Mouse (Mus musculus) stomach, postnatal 0 days (tissue): ENCODE data around the gene Ccdc88b. TPM values are rescaled to one million over a fixed set of nuclear protein-coding genes. Genes with fewer than 3 reads are reported as not detected.

Experiments used
- ATAC-seq: fragments of 200-750 bp; cut with Nextera tagmentation; 2 replicates; pipeline ENCODE4 v1.8.0; 2017; ENCODE audit not compliant: low FRiP score, low TSS enrichment
- DNase-seq: peaks from one replicate; pipeline ENCODE4 v3.0.0-alpha.2; 2016; ENCODE audit warnings: low spot score
- H3K27ac ChIP-seq: fragments of 300-500 bp; sonication (generic); replicated peaks from 2 replicates; pipeline ENCODE4 v1.5.1; 2014; ENCODE audit warnings: mild to moderate bottlenecking, control low read depth
- H3K27me3 ChIP-seq: fragments of 300-500 bp; sonication (generic); 2 replicates; pipeline ENCODE4 v1.6.1; 2014; ENCODE audit warnings: low read length; ENCODE audit not compliant: control insufficient read depth, insufficient read depth
- H3K36me3 ChIP-seq: fragments of 300-500 bp; sonication (generic); 2 replicates; pipeline ENCODE4 v1.6.1; 2014; ENCODE audit warnings: low read length, mixed read lengths; ENCODE audit not compliant: control insufficient read depth, insufficient read depth
- H3K4me1 ChIP-seq: fragments of 300-500 bp; sonication (generic); replicated peaks from 2 replicates; pipeline ENCODE4 v1.6.1; 2014; ENCODE audit warnings: antibody characterized with exemption; ENCODE audit not compliant: control insufficient read depth, insufficient read depth
- H3K4me2 ChIP-seq: fragments of 300-500 bp; sonication (generic); replicated peaks from 2 replicates; pipeline ENCODE4 v1.6.1; 2014; ENCODE audit warnings: low read depth, mild to moderate bottlenecking, control low read depth, moderate library complexity
- H3K4me3 ChIP-seq: fragments of 300-500 bp; sonication (generic); 2 replicates; pipeline ENCODE4 v1.5.1; 2014; ENCODE audit warnings: low read depth, low read length, control low read depth
- H3K9ac ChIP-seq: fragments of 300-500 bp; sonication (generic); 2 replicates; pipeline ENCODE4 v1.6.1; 2014; ENCODE audit warnings: mild to moderate bottlenecking, low read length, control low read depth, mixed read lengths
- H3K9me3 ChIP-seq: fragments of 300-500 bp; sonication (generic); 2 replicates; pipeline ENCODE4 v1.6.1; 2016; ENCODE audit warnings: low read length; ENCODE audit not compliant: control insufficient read depth
- CTCF ChIP-seq: IDR thresholded peaks from 2 replicates; pipeline ENCODE4 v1.5.1; 2016; ENCODE audit warnings: antibody characterized with exemption, low read depth, mild to moderate bottlenecking, moderate library complexity
- EP300 ChIP-seq: optimal IDR thresholded peaks from 2 replicates; pipeline ENCODE3; 2016; ENCODE audit warnings: antibody characterized with exemption
- WGBS: fragments of 180-500 bp; shearing (Covaris S2); extraction: QIAGEN DNeasy Blood & Tissue Kit; methylation state at CpG from one replicate; pipeline ENCODE4 v1.1.7; 2014; 5-methylcytosine and 5-hydroxymethylcytosine counted together
- polyA plus RNA-seq: library from polyadenylated mRNA; unstranded; fragments of >200 nt; fragmentation: Nextera tagmentation; extraction: Ambion mirVana; gene quantifications from 2 replicates; pipeline ENCODE4 v1.2.1, GENCODE M21; 2015

Gene Ccdc88b
- polyA plus RNA-seq, 1 experiment from 2014 or later, result 0.34 TPM

DNA sequence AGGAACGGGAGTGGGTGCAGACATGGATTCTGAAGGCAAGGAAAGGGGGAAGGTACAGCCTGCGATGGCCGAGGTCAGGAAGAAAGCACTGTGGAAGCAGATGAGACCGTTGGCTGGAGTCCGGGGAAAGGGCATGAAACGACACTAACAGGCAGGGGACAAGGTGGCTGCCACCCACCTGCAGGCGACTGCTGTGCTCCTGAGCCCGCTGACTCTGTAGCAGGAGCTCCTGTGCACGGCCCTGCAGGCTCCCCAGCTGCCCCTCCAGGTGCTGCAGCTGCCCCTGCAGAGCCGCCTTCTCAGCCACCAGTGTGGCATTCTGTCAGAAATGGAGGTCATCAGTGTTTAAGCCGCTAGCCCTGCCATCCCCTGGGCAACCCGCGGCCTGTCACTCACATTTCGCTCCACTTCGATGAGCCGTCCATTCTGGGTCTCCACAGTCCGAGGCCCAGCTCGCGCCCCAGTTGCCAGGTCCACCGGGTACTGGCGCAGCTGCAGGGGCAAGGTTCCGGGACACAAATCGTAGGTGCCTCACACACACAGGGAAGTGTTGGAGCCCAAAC lies 8.4 kb downstream of the Ccdc88b start:
- Histone ChIP-seq H3K27me3 (peaks cover 2% of the 10 kb centered on the region; the same call in 1 of the 2 replicates), H3K9me3 (no peaks in the 10 kb centered on the region), H3K27ac (no peak overlapping the region), H3K4me2 (no peak overlapping the region), H3K36me3 (no peaks in the 10 kb centered on the region), H3K9ac (no peak overlapping the region), H3K4me1 (no peaks in the 10 kb centered on the region; the same call in 1 of the 2 replicates), H3K4me3 (no peak overlapping the region)
- TF ChIP-seq EP300 (no peak), CTCF (no peak)
- DNase-seq, result no peak
- ATAC-seq, result no peak
- WGBS, result 87% methylated on average over 22 of the region's 23 CpGs

DNA sequence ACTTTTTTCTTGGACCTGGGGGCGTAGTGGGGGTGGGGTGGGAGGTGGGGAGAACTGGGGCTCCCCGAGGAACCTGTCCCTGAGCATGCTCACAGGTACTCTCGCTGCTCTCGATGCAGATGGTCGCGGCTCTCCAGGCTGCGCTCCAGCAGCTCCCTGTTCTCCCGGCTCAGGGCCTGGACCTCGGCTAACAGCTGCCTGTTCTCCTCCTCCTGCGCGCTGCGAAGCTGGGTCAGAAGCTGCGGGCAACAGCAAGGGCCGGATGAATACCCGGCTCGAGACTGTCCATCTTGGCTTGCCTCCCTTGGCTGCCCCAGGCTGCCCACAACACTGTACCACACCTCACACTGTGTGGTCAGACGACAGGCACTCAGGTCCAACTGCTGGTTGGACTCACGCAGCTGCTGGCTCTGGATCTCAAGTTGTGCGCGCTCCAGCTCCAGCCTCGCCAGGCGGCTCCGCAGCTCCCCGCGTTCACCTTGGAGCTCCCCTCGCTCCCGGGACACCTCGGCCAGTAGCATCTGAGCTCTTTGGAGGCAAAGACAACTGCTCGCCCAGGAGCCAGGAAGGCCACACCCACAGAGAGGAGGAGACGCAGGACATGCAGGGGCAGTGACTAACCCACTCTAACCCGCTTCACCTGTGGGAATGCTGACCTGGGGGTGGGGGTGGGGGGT lies 10.0 kb downstream of the Ccdc88b start:
- Histone ChIP-seq H3K9ac (no peak overlapping the region), H3K27me3 (peaks cover 2% of the 10 kb centered on the region; the same call in 1 of the 2 replicates)

DNA sequence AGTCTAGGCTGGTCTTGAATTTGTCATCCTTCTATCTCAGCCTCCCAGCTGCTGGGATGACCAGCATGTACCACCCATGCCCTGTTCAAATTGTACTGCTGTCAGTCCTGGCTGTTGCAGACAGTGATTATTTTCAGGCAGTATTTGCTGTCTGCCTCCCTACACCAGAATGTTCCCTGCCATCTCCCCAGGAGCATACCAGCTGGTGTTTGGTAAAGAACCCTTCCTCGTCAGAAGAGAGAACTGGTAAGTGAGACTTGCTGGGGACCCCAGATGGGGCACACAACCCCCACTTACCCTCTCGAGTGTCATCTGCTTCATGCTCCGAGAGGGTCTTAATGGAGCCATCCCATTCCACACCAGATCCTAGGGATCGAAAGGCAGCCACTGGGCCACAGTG lies 12.0 kb downstream of the Ccdc88b start:
- DNase-seq (no peak), ATAC-seq (no peak)
- 81% methylated on average over 4 of the region's 4 CpGs for WGBS
- no peak overlapping the region for H3K4me3 ChIP-seq
- H3K27ac ChIP-seq, result no peak overlapping the region
- no peak overlapping the region for H3K9ac ChIP-seq
- H3K27me3 ChIP-seq, result peaks cover 2% of the 10 kb centered on the region; the same call in 1 of the 2 replicates
- TF ChIP-seq CTCF (no peak), EP300 (no peak)
- no peaks in the 10 kb centered on the region for H3K9me3 ChIP-seq
- H3K4me2 ChIP-seq, result no peak overlapping the region
- no peaks in the 10 kb centered on the region for H3K36me3 ChIP-seq
- no peaks in the 10 kb centered on the region; the same call in 1 of the 2 replicates for H3K4me1 ChIP-seq

More for the DNA sequence above, 10.0 kb downstream of the Ccdc88b start:
- no peaks in the 10 kb centered on the region for H3K9me3 ChIP-seq
- no peaks in the 10 kb centered on the region for H3K36me3 ChIP-seq
- no peak for DNase-seq
- H3K4me2 ChIP-seq, result peak overlapping the region; percentile 29; the same call in 1 of the 2 replicates
- TF ChIP-seq CTCF (no peak), EP300 (no peak)
- H3K4me1 ChIP-seq, result no peaks in the 10 kb centered on the region; the same call in 1 of the 2 replicates
- no peak for ATAC-seq
- no peak overlapping the region for H3K27ac ChIP-seq
- 4% methylated on average over 31 of the region's 31 CpGs for WGBS
- H3K4me3 ChIP-seq, result peak overlapping the region; percentile 6; the same call in 1 of the 2 replicates

DNA sequence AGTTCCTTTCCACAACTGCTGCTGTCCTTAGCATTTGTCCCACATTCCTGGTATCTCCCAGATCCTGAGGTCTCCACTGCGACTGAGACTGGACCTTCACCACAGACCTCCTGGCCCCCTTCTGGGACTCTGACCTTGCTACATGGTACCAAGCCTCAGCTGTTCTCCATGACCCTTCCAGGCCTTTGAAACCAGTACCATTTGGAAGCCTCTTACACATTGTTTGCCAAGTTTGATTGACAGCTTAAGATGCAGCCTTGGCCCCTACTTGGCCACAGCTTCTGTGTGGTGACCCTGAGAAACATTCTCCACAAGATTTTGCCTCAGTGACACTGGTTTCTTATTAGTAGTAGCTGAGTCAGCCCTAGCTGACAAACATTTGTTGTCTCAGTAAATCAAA lies 15.7 kb downstream of the Ccdc88b start:
- Histone ChIP-seq H3K27me3 (0 out of 2 replicates have a peak, but pooled peaks cover under 1% of the 10 kb centered on the region), H3K4me2 (no peak overlapping the region)
- WGBS, result 88% methylated on average over 1 of the region's 1 CpGs

DNA sequence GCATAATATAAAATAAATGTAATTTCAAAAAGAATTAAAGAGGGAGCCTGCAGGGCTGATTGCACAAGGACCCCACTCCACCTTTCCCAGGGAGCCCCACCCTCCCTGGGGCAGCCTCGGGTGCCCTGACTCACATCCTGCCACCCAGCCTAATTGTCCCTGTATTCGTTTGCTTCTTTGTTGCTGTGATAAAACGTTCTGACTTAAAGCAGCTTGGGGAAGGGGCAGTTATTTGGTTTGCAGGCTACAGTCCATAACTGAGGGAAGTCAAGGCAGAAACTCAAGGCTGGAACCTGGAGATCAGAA lies 16.8 kb downstream of the Ccdc88b start:
- H3K36me3 ChIP-seq, result peaks cover 8% of the 10 kb centered on the region; the same call in 1 of the 2 replicates
- H3K9ac ChIP-seq, result no peak overlapping the region
- H3K4me2 ChIP-seq, result no peak overlapping the region
- WGBS, result 15% methylated on average over 3 of the region's 3 CpGs
- no peaks in the 10 kb centered on the region; the same call in 1 of the 2 replicates for H3K4me1 ChIP-seq
- no peaks in the 10 kb centered on the region for H3K9me3 ChIP-seq
- H3K4me3 ChIP-seq, result no peak overlapping the region
- ATAC-seq (no peak), DNase-seq (no peak)
- TF ChIP-seq CTCF (no peak), EP300 (no peak)
- H3K27me3 ChIP-seq, result no peaks in the 10 kb centered on the region
- no peak overlapping the region for H3K27ac ChIP-seq

More for the DNA sequence above, 15.7 kb downstream of the Ccdc88b start:
- Histone ChIP-seq H3K9me3 (no peaks in the 10 kb centered on the region), H3K9ac (no peak overlapping the region), H3K4me1 (no peaks in the 10 kb centered on the region; the same call in 1 of the 2 replicates), H3K36me3 (peaks cover 5% of the 10 kb centered on the region; the same call in 1 of the 2 replicates), H3K4me3 (no peak overlapping the region), H3K27ac (no peak overlapping the region)
- ATAC-seq, result no peak
- DNase-seq, result no peak
- no peak for TF ChIP-seq CTCF
- no peak for TF ChIP-seq EP300
